Mouse (Mus musculus) leukemia stem cell, adult 10-12 weeks (primary cell): ENCODE results near the gene Arl14. TPM values are rescaled to one million over a fixed set of nuclear protein-coding genes. Genes with fewer than 3 reads are reported as not detected.

ENCODE experiments used
- polyA plus RNA-seq: library from polyadenylated mRNA; stranded (reverse); fragments of >175 nt; gene quantifications from 2 replicates; pipeline ENCODE4 v1.2.3, GENCODE M21; 2012; ENCODE audit warnings: low replicate concordance

Gene Arl14
- polyA plus RNA-seq: not detected in 2 replicates

GRCm38 (mm10) chr3:69221806-69222501 lies at the start of gene Arl14:
TSS of gene Arl14 (plus strand) at chr3:69222419.

Other genes starting within 250 kb of the Arl14 start
- gene Ift80, start 217.8 kb upstream of the Arl14 start, polyA plus RNA-seq: 0.44 and 0.89 TPM in 2 replicates
- 97.1 and 139 TPM in 2 replicates for gene Smc4, start 217.7 kb upstream of the Arl14 start, polyA plus RNA-seq
- 9.8 and 18.2 TPM in 2 replicates for gene Trim59, start 177.7 kb upstream of the Arl14 start, polyA plus RNA-seq
- gene Kpna4, start 95.3 kb upstream of the Arl14 start, polyA plus RNA-seq: 7.5 and 8.4 TPM in 2 replicates
- 2.4 and 2.5 TPM in 2 replicates for gene Ppm1l, start 94.4 kb downstream of the Arl14 start, polyA plus RNA-seq